Mouse (Mus musculus) brain, adult 2 months (tissue): ENCODE measurements around the gene Dusp13.

ENCODE experiments used
- DNase-seq: peaks from one replicate; pipeline ENCODE4 v3.0.0; 2011; ENCODE audit warnings: low read depth, low spot score

Dusp13 gene

GRCm38 (mm10) chr14:21747436-21748141 lies 3.4 kb downstream of the Dusp13 start:
- DNase-seq, result no peak

GRCm38 (mm10) chr14:21746846-21747245 lies 4.1 kb downstream of the Dusp13 start:
- DNase-seq, result no peak

GRCm38 (mm10) chr14:21746251-21746650 lies 4.7 kb downstream of the Dusp13 start:
- DNase-seq, result no peak

- DNase-seq, result no peak
These were observed 5.8 kb downstream of the Dusp13 start for GRCm38 (mm10) chr14:21745149-21745548.

GRCm38 (mm10) chr14:21744169-21744568 lies 6.8 kb downstream of the Dusp13 start:
- DNase-seq, result no peak

- no peak for DNase-seq
These were observed 8.5 kb downstream of the Dusp13 start for GRCm38 (mm10) chr14:21742441-21742840.

- peak; percentile 84 for DNase-seq
These were observed 9.2 kb downstream of the Dusp13 start for GRCm38 (mm10) chr14:21741786-21742185.

- no peak for DNase-seq
These were observed 9.7 kb downstream of the Dusp13 start for GRCm38 (mm10) chr14:21741314-21741713.

- DNase-seq, result no peak
These were observed 10.6 kb downstream of the Dusp13 start for GRCm38 (mm10) chr14:21740345-21740744.

GRCm38 (mm10) chr14:21733131-21733905 lies 17.7 kb downstream of the Dusp13 start:
- peak; percentile 79 for DNase-seq

- DNase-seq, result peak; percentile 35
These were observed 21.0 kb downstream of the Dusp13 start for GRCm38 (mm10) chr14:21729936-21730335.

GRCm38 (mm10) chr14:21729031-21729732 lies 21.8 kb downstream of the Dusp13 start:
- DNase-seq, result peak; percentile 85

GRCm38 (mm10) chr14:21722021-21722698 lies 28.8 kb downstream of the Dusp13 start:
- DNase-seq, result no peak

- no peak for DNase-seq
These were observed 30.4 kb downstream of the Dusp13 start for GRCm38 (mm10) chr14:21720430-21721205.

GRCm38 (mm10) chr14:21719646-21720383 lies 31.2 kb downstream of the Dusp13 start:
- DNase-seq, result no peak

GRCm38 (mm10) chr14:21714486-21714885 lies 36.5 kb downstream of the Dusp13 start, which contains the start of gene Dupd1:
Gene Dupd1 (minus strand): TSS chr14:21714576.
- DNase-seq, result no peak

GRCm38 (mm10) chr14:21711231-21711630 lies 39.8 kb downstream of the Dusp13 start:
- no peak for DNase-seq

- DNase-seq, result no peak
These were observed 41.4 kb downstream of the Dusp13 start for GRCm38 (mm10) chr14:21709545-21709944.

GRCm38 (mm10) chr14:21706759-21707571 lies 44.0 kb downstream of the Dusp13 start:
- peak; percentile 77 for DNase-seq
